Mouse (Mus musculus): ENCODE measurements around the gene Zfp13.
"Not testable (repeated sequence)": the region's sequence is repeated elsewhere in the genome, so short reads cannot be mapped to it uniquely, and the experiment has no call there.

The Zfp13 gene

DNA sequence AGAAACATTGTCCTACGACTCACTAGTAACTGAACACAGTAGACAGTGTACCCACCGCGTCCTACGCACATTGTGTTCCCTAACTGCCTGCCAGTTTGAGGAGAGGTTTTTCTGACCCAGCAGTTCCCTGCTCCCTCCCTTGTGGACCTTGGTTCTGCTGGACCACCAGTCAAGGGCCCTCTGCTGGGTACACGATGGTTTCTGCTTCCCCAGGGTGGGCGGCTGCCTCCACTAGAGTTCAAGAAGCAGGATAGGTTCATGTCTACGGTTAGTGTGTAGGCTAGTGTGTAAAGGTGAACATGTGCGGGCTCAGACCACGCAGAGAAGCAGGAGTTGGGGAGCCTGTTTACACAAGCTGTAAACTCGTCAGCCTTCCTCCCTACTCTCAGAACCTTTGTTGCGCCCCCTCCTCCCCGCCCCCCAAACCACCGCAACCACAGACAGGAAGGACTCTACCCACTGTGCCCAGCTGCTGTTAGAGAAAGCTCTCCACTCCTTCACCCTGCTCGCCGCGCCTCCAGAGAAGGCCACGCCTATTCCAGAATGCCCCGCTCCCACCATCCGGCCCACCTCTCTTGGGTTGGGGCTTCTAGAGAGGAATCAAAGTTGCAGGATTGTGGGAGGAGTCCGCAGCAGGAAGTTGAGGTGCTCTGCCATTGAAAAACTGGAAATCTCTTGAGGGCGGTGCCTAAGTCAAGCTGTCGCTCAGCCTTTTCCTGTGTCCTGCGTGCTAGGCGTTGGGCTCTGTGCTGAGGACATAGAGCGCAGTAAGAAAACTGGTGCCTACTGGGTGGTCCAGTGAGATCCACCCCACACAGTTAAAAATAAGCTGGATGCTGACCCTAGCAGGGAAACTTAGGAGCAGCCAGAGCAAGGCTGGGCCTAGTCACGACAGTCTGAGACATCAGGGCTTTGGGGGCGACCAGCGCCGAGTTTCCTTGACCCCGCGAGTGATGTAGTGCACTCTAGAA lies at the start of gene Zfp13:
Gene Zfp13 (minus strand): TSS at position 906 of the 971 bp plus-strand sequence.
- peak; percentile 69 for DNase-seq (ENCODE audit: low read depth, low spot score)

DNA sequence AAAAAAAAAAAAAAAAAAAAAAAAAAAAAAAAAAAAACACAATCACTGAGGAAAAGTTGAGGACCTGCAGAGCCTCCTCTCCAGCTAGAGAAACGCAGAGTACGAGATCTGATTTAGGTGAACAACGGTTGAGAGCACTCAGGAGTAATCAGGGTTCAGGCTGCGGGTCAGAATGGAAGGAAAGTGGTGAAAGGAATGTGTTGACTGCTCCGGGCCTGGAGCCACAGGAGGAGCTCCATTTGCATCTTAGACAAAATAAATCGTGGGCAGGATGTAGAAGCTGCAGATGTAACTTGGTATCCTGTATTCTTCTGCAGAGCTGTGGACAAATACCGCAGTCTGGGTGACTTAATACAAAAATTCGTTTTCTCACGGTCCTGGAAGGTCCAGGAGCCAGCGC lies 46.6 kb upstream of the Zfp13 start:
- no peak for DNase-seq (ENCODE audit: low read depth, low spot score)

DNA sequence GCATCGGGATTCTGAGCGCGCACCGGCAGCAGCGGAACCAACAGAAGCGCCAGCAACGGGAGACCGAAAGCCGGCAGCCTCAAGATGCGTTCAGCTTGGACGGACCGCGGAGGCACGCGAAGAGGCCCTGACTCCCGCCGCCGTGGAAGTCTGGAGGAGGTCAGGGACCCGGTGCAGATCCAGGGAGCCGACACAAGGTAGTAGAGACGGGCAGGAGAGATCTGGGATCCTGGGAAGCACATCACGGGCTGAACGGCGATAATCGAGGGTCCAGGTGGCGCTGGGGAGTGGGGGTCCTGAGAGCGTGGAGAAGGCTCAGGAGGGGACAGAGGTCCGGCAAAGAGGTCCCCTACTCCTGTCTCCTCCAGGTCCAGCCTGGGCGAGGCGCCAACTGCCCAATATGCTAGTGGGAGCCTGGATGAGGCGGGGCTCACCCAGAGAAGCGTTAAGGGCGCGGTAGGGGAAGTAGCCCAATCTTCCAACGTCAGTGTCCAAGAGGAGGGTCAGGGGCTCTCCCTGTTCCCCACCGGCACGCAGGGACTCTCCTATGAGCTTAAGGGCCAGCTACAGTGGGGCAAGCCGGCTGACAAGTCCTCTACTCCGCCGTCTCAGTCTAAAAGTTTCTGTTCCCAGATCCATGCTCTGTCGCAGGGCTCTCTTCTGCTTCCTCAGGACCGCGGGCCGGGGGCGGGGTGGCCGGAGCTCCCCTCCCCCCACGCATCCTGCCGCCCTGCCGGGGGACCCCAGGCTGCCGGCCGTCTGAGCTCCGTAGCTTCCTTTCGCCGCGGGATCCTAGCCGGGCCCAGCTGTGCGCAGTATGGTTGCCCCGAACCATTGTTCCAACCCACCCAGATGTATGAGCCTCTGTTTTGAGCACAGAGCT lies 45.6 kb upstream of the Zfp13 start, which contains the start of gene Mmp25:
Gene Mmp25 (minus strand): TSS at position 665 of the 883 bp plus-strand sequence.
- DNase-seq (ENCODE audit: low read depth, low spot score), result no peak

GRCm38 (mm10) chr17:23631241-23631640 lies 32.0 kb upstream of the Zfp13 start:
- DNase-seq (ENCODE audit: low read depth, low spot score), result no peak

GRCm38 (mm10) chr17:23630195-23631020 lies 31.1 kb upstream of the Zfp13 start:
- DNase-seq (ENCODE audit: low read depth, low spot score), result no peak

- DNase-seq (ENCODE audit: low read depth, low spot score), result no peak
These were observed 28.5 kb upstream of the Zfp13 start for GRCm38 (mm10) chr17:23627813-23628212.

- no peak for DNase-seq (ENCODE audit: low read depth, low spot score)
These were observed 21.1 kb upstream of the Zfp13 start for GRCm38 (mm10) chr17:23620351-23620750.

GRCm38 (mm10) chr17:23617087-23617486 lies 17.8 kb upstream of the Zfp13 start:
- DNase-seq (ENCODE audit: low read depth, low spot score), result no peak

- DNase-seq (ENCODE audit: low read depth, low spot score), result no peak
These were observed 11.1 kb upstream of the Zfp13 start for GRCm38 (mm10) chr17:23610361-23610800.

- no peak for DNase-seq (ENCODE audit: low read depth, low spot score)
These were observed 10.3 kb upstream of the Zfp13 start for GRCm38 (mm10) chr17:23609612-23610011.

GRCm38 (mm10) chr17:23605220-23605619 lies 5.9 kb upstream of the Zfp13 start:
- DNase-seq (ENCODE audit: low read depth, low spot score), result no peak

DNA sequence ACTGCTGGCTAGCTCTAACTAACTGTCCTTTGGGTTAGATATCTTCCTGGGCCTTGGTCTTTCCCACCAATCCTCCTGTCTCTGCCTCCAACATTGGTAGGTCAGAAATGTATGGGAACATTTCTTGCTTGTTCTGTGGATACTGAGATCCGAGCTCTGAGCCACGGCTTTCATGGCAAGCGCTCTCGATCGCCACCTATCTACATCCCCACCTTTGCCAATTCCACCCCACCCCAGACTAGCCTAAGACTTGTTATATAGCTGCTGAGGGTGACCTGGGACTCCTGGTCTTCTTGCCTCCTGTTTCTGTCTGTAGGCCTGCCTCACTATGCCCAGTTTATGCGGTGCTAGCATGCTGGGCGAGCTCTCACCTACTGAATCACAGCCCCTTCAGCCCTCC lies 5.1 kb upstream of the Zfp13 start:
- no peak for DNase-seq (ENCODE audit: low read depth, low spot score)

DNA sequence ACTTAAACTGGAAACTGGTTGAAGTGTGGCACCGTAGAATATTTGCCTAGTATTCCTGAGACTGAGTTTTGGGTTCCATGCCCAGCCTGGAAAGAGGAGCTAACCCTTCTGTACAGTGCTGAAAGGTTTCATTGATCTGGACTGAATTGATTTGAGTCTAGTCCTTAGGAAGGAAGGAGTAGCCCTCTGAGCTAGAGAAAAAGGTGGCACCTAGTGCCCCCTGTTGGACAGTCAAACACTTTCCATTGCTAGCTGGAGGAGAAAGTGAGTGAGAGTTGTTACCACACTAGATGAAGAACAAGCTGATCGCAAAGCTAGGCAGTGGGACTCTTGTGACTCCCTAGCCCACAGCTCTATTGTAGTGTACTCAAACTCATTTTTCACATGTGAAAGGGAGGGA lies 4.3 kb upstream of the Zfp13 start:
- DNase-seq (ENCODE audit: low read depth, low spot score), result no peak

GRCm38 (mm10) chr17:23603077-23603476 lies 3.8 kb upstream of the Zfp13 start:
- DNase-seq (ENCODE audit: low read depth, low spot score), result no peak

DNA sequence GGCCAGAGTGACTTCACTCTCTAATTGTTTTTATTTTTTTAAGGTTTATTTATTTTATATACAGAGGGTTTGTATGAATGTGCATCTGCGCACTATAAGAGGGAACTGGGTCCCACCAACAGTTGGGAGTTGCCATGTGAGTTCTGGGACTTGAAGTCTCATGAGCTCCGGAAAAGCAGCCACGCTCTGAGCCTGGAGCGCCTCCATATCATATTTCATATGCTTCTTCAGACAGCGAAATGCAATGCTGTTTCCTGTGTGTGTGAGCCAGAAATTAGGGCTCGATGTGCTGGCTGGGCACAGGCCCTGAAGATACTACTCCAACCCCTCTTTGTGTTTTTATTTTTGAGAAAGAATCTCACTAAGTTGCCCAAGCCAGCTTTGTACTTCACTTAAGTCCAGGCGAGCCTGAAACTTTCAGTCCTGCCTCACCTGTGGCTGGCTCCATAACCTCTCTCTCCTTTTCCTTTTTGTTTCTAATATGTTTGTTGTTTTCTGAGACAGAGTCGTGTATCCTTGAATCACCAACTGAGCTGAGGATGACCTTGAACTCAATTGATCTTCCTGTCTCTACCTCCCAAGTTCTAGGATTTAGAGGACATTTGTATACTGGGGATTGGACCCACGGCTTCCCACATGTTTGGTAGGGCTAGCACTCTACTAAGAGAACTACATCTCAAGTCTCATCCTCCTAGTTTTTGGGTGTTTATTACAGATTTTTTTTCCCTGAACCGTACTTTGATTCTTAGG lies 2.7 kb upstream of the Zfp13 start:
- DNase-seq (ENCODE audit: low read depth, low spot score), result no peak

- no peak for DNase-seq (ENCODE audit: low read depth, low spot score)
These were observed 1.6 kb upstream of the Zfp13 start, which contains the start of gene Zscan10 for GRCm38 (mm10) chr17:23600641-23601622. Gene Zscan10 (plus strand): TSS chr17:23600856.

DNA sequence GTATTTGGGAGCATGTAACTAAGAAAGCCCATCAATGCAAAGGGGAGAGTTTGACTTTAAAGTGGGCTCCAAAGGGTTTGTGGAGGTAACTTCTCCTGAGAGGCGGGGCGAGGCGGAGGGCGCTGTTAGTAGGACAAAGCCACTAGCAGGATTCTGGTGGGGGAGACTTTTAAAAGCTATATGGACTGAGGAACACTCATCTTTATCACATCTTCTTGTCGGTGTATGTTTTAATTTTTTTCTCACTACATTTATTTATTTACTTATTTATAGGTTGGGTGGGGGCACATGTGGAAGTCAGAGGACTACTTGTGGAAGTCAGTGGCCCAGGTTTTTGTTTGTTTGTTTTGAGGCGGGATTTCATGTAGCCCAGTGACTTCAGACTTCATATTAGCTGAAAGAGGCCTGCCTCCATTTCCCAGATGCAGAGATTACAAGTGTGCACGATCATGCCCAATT lies 347 bp upstream of the Zfp13 start:
- no peak for DNase-seq (ENCODE audit: low read depth, low spot score)

DNA sequence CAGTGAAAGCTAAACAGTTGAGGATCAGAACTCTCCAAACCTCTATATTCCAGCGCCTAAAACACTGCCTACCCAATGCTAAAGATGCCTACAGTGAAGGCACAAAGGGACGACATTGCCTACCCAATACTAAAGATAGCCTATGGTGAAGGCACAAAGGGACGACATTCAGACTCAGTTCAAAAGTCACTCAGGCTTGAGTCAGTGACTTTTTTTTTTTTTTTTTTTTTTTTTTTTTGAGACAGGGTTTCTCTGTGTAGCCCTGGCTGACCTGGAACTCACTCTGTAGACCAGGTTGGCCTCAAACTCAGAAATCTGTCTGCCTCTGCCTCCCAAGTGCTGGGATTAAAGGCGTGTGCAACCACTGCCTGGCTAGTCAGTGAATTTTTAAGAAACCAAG lies 4.1 kb downstream of the Zfp13 start:
- DNase-seq (ENCODE audit: low read depth, low spot score), result not testable (repeated sequence)

DNA sequence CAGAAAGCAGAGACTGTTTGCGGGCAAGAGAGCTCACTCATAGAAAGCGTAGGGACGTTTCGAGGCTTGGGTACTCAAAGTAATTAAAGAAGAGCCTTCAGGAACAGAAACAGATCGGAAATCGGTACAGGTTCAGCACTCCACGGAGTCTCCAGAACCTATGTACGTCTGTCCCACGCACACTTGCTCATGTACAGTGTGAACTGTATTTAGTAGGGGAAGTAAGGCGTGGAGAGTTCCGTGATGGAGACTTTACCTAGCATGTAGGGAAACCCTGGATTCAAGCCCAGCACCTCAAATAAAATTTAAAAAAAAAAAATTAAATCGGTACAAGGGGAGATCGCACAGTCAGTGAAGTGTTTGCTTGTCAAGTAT lies 6.4 kb downstream of the Zfp13 start:
- DNase-seq (ENCODE audit: low read depth, low spot score), result no peak
